Mouse (Mus musculus) regulatory T cell (primary cell): Measurements from ENCODE around the gene Ttll12.

Experiments
- in situ Hi-C: fragments of 300-600 bp; cut with MboI, MseI; formaldehyde crosslinking; loops from one replicate; pipeline ENCODE4 v1.15.1; 2025; ENCODE audit warnings: high pct_unique_total_duplicates

Ttll12 gene

DNA sequence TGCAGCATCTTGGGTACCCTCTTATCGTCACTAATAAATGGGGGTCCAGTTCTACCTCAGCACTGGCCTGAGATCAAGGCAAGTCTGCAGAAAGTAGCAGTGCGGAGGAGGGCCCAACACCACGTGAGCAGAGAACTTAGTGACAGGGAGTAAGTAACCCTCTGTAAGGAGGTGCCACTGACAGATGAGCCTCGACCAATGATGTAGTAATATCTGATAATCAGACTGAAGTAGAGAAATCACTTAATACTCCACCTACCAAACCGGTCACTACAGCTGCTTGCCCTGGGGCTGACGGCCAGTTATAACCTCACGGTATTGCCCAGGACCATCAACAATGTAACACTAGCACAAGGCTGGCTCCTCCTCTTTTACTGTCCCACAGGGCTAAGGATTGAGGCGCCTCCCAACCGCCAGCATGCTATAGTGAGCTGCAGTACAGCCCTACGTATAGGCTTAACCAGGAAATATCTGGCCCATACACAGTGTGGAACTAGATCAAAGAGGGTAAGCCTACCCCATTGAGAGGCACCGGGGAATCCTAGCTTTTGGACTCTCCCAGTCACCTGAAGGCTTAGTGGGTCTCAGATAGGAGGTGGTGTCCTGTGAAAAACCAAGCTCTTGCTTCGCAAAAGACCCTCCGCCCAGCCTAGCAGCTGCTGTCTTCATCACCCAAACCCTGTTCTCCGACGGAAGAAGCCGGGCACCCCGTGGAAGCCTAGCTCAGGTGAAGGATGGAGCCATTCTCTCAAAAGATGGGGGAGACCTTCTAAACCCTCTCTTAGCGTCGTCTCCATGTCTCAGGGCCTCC is 1.1 kb downstream of the Ttll12 start:
- in situ Hi-C loops: loop anchor here (5.0 kb wide), 1 partner anchor 77 kb away; no protein-coding TSS in a partner anchor

DNA sequence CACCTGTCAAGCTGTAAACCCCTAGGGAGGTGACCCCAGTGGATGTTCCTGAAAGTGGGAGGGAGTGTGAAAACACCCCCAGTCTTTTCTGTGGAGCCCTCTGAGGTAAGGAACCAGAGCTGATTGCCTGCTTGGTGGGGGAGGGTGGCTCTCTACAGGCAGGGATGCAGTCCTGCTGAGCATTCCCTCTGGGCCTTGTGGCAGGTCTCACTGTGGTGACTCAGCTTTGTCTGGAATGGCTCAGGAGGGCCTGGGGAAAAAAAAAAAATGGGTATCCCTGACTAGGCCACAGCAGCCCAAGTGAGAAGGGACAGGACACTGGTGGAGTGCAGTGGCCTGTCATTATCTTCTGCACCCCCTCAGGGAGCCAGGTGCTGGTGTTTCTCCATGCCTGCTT is 1.8 kb downstream of the Ttll12 start:
- in situ Hi-C loops: loop anchor here (5.0 kb wide), 1 partner anchor 76 kb away; no protein-coding TSS in a partner anchor

DNA sequence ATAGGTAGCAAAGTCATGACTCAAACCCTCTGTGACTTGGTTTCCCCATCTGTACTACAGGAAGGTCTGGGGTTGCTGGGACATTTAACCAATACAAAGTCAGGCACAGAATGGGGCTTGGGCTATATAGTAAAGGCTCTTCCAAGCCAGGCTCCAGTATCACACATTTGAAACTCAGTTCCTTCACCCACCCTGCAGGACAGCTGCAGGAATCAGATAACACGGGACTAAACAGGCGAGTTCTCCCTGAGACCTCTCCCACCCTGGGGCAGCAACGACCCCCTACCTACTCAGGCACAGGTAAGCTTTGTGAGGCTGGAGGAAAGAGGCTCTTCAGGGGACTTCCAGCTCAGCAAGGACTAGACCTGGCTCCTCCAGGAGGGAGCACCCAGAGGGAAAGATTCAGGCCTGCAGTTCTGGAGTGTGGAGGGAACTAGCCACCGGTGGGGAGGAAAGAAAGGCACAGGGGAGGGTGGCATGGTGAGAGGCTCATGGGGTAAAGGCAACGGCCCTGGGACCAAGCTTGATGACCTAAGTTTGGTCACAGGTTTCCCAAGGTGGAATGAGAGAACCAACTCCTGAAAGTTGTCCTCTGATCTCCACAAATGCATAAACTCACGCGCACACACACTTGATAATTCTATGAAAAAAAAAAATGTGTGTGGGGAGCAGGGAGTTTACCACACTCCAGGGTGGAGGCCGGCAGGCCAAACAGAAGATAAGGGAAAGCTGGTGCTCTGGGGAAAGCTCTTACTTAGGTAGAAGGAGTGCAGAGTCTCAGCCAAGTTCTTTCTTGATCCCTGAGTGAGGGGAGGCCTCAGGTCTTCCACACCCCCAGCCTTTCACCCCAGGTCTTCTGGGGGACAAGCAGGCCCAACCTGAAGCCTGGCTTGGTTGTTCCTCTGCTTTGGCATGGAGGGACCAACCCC is 2.4 kb downstream of the Ttll12 start:
- in situ Hi-C loops: loop anchor here (5.0 kb wide), 1 partner anchor 75 kb away; no protein-coding TSS in a partner anchor

DNA sequence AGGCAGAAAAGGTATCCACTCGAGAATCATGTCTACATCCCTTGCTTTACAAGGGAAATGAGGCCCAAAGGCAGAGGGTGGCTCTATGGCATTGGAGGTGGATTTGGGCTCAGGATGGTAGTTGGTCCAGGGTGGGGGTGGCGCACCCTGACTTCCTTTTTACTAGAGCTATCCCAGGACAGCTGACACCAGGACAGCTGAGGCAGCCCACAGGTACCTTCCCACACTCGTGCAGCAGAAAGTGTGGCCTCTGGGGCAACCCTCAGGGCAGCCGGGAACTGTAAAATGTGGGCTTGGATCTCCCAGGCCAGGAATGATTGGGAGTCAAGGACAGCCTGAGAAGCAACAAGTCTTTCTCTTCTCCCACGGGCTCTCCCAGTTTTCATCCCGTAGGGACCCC is 3.2 kb downstream of the Ttll12 start:
- in situ Hi-C loops: loop anchor here (5.0 kb wide), 1 partner anchor 74 kb away; no protein-coding TSS in a partner anchor

- in situ Hi-C loops: loop anchor here (5.0 kb wide), 1 partner anchor 74 kb away; no protein-coding TSS in a partner anchor
Measured at GRCm38 (mm10) chr15:83590841-83591240, 4.1 kb downstream of the Ttll12 start.

DNA sequence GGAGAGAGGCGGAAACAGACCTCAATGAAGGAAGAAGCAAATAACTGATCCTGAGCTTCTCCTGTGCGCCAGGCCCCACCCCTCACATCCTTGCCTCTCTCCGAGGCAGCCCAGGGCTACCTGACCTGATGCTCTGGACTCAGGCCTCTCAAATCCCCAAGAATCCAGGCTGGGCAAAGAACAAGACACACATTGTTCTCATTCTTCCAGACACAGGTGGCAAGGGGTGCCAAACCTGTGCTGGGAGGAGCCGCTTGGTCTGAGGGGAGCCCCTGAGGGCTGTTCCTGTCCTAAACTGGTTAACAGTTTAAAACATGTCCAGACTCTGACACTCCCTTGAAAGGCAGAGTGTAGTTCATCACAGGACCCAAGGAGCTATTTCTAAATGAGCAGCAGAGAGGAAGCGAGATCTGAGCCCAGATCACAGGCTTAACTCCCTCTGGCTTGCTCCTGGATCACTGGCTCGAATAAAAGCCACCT is 10.2 kb downstream of the Ttll12 start:
- in situ Hi-C loops: no loop called here

- in situ Hi-C loops: no loop called here
Measured at GRCm38 (mm10) chr15:83583419-83584156, 11.4 kb downstream of the Ttll12 start.

GRCm38 (mm10) chr15:83582931-83583330 is 12.0 kb downstream of the Ttll12 start:
- in situ Hi-C loops: no loop called here

DNA sequence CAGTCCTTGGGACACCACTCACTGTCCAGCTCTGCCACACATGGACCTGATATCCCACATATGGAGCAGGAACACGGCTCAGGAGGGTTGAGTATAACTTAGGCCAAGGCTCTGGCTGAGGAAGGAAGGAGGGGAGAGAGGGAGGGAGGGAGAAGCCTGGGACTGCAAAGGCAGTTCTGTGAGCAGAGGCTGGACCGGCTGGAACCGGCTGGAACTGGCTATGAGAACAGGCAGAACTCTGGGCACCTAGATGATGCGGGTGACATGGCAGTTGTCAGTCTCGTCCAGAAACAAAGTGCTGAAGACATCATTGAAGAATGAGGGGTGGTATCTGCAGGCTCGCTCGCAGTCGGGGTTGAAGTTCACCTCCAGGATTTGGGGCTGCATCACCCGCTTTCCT is 18.3 kb downstream of the Ttll12 start:
- in situ Hi-C loops: no loop called here

DNA sequence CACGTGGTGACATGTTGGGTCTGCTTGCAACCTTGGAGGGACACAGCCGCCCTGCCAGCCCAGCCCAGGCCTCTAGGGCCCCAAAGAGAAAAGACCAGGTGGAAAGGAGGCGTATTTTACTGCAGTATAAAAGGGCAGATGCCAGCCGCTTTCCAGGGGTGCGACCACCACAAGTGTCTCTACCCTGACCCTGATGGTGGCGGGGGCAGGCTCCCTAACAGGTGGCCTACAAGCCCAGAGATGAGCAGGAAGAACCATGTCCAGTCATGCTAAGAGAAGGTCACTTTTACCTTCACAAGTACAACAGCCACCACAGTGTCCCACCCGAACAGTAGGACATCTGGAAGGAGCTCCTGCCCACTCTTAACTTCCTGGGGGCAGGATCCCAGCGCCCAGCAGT is 19.4 kb downstream of the Ttll12 start:
- in situ Hi-C loops: no loop called here

DNA sequence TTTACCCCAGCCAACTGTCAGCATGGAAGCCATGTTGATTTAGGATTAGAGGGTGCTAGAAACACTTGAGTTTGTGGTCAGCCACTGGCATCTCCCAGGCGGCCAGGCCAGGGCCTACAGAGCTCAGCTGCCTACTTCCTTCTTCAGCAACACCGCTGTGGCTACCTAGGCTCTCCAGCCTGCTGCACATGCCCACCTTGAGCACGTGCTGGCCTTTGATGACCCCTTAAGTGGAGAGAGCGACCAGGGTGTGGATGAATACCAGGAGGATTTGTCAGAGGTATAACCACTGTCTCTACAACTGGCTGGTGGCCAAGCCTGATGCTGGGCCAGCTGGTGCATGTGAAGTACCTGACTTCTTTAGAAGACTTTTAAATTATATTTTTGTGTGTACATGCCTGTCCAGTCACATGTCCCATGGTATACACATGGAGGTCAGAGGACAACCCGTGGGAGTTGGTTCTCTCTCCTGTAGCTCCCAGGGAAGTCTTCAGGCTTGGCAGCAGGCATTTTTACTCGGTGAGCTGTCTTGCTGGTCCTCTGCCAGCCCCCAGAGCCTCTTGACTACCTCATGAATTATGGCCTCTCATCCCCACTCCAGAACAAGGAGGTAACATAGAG is 20.1 kb downstream of the Ttll12 start:
- in situ Hi-C loops: no loop called here

DNA sequence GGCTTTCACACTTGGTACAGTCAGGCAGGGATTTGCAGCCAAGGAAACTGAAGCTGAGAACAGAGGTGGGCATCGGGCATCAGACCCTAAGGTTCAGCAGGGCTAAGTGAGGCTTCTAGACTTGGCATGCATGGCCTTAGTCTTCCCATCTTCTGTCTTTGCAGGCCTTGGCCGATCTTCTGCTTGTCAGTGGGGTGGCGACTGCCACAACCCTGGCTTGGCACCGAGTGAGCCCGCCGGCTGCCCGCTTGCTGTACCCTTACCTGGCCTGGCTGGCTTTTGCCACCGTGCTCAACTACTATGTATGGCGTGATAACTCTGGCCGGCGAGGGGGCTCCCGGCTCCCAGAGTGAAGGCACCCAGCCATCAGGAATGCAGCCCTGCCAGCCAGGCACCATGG is 21.4 kb downstream of the Ttll12 start:
- in situ Hi-C loops: no loop called here

- in situ Hi-C loops: no loop called here
Measured at GRCm38 (mm10) chr15:83572132-83572531, 22.8 kb downstream of the Ttll12 start.

DNA sequence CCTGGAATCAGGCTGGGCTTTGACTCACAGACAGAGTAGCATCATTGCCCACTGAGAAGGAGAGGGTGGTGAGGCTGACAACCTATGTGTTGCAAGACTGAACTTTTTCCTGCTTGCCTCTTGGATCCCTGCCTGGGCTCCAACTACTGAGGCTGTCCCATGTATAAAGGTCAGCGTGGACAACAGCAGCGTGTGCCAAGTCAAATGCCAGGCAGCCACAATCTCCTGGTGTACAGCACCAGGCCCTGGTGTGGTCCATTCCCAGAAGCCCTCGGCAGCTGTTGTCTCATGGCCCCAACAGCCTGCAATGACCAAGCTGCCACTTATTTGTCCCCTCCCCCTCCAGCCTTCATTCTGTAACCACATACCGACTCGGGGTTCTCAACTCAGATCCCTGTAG is 23.3 kb downstream of the Ttll12 start:
- in situ Hi-C loops: no loop called here

DNA sequence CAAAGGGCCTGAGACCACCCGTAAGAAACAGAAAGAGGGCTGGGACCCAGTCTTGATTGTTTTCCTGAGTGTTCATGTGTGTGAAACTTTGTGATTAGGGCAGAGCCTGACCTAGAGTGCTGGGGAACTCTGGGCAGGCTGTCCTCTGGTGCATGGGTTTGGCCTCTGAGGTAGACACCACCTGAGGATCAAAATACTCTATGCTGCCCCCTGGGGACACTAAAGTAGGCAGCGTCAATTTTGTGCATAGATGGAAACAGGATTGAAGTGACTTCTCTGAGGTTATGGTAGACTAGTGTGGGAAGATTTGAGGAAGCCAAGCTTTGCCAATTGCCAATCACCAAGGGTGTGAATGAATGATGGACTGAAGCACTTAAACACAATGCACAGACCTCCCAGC is 24.3 kb downstream of the Ttll12 start:
- in situ Hi-C loops: no loop called here

- in situ Hi-C loops: no loop called here
Measured at GRCm38 (mm10) chr15:83569682-83570081, 25.3 kb downstream of the Ttll12 start.

- in situ Hi-C loops: no loop called here
Measured at GRCm38 (mm10) chr15:83568544-83568943, 26.4 kb downstream of the Ttll12 start.

GRCm38 (mm10) chr15:83567728-83568127 is 27.2 kb downstream of the Ttll12 start:
- in situ Hi-C loops: no loop called here

- in situ Hi-C loops: no loop called here
Measured at GRCm38 (mm10) chr15:83566006-83566405, 29.0 kb downstream of the Ttll12 start.

- in situ Hi-C loops: no loop called here
Measured at GRCm38 (mm10) chr15:83565434-83565833, 29.5 kb downstream of the Ttll12 start.
